Mouse (Mus musculus) common myeloid progenitor, adult 5-6 weeks (primary cell): ENCODE results near the gene Hist1h2bq. TPM values are rescaled to one million over a fixed set of nuclear protein-coding genes. Genes with fewer than 3 reads are reported as not detected.
"Not testable (repeated sequence)": the region's sequence is repeated elsewhere in the genome, so short reads cannot be mapped to it uniquely, and the experiment has no call there.

Source experiments
- ATAC-seq: replicated peaks from 2 replicates; pipeline ENCODE4 v1.8.0; 2016; ENCODE audit warnings: low read depth, mild to moderate bottlenecking, moderate TSS enrichment, inconsistent platforms; ENCODE audit not compliant: poor library complexity, severe bottlenecking
- total RNA-seq: library from RNA; stranded (forward); fragments of 200-1000, 187-1606 nt; gene quantifications from 2 replicates; pipeline ENCODE4 v1.2.3, GENCODE M21; 2017

The Hist1h2bq gene
- total RNA-seq, 1 experiment from 2014 or later = 143 TPM

- no peak for ATAC-seq
Observed at GRCm38 (mm10) chr13:21790601-21791283, 19.3 kb downstream of the Hist1h2bq start.

DNA sequence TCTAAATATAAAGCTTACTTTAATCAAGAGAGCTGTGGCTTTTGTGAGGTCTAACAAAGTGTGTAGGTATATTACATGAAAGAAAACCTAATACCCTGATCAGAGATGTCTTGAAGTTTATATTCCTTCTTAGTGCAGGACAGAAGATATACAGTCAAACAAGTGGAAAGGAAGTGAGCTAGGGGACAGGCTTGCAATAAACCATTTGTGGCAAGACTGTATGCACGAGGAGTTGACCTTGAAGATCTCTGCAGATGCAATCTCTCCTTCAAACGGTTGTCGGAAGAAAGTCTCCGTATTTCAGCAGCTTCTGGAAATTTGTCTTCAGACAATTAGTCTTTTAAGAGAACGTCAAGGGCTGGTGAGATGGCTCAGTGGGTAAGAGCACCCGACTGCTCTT, 20.1 kb downstream of the Hist1h2bq start:
- ATAC-seq = no peak

- ATAC-seq = no peak
Observed at GRCm38 (mm10) chr13:21787760-21788593, 22.0 kb downstream of the Hist1h2bq start.

DNA sequence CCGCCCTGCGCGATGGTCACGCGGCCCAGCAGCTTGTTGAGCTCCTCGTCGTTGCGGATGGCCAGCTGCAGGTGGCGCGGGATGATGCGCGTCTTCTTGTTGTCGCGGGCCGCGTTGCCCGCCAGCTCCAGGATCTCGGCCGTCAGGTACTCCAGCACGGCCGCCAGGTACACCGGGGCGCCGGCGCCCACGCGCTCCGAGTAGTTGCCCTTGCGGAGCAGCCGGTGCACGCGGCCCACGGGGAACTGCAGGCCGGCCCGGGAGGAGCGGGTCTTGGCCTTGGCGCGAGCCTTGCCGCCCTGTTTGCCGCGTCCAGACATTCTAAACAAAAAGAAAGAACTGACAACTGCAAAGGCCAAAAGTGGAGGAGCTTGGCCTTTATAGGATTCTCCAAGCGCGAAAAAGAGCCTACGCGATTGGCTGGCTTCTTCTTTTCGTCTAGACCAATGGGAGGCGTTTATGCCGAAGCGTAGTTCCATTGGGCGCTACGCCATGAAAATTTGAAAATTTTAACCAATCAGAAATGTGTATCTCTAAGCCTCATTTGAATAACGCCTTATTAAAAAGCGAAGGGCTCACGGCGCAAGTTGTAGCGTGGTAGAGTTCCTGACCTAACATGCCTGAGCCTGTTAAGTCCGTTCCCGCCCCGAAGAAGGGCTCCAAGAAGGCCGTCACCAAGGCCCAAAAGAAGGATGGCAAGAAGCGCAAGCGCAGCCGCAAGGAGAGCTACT, 22.9 kb downstream of the Hist1h2bq start, which contains the start of the genes Hist1h2an and Hist1h2bp:
Hist1h2an (minus strand) TSS at position 320 of the 731 bp plus-strand sequence.
Hist1h2bp (plus strand) TSS at position 563 of the 731 bp plus-strand sequence.
- ATAC-seq = peak; percentile 86

DNA sequence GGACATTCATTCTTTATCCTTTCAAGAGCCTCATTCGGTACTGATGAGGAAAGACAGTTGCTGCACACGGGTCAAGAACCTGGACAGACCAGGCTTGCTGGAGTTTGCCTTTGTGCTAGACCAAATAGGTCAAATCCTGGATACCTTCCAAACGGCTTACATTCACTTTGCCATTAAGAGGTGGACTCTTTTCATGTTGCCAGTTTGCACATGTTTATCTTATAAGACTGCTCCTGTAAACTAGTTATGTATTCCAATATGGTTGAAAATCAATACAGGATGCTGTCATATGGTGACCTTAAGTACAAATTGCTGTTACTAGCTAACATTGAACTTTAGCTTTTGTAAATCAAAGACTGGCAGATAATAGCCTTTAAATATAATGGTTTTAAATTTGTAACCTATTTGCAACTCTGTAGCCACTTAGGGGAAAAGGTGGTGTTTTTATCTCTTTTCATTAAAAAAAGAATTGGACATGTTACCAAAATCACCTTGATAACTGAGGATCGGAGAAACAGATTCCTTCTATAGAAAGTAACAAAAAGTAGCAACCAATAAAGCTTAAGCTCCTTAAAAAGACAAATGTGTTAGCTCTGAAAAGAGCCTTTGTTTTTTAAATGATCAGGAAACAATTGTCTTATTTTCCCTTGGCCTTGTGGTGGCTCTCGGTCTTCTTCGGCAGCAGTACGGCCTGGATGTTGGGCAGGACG, 23.7 kb downstream of the Hist1h2bq start:
- ATAC-seq = no peak

- ATAC-seq = no peak
Observed at GRCm38 (mm10) chr13:21784311-21784710, 25.7 kb downstream of the Hist1h2bq start.

DNA sequence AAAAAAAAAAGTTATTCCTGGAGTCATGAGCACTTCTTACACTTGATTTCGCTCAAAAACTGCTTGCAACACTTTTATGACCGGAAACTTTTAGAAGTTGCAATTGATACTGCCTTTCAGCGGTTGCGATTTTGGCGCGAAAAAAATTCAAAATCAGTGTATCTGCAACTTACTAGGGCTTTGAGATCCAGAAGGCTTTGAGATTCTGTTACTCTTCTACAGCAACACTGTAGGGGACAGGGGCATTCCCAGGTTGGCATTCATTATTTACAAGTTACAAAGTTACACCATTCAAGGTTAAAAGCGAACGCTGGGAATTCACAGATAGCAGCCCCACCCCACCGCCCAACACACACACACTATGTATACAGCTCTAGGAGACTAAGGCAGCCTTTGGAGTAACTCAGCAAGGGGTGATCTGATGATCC, 26.2 kb downstream of the Hist1h2bq start:
- no peak for ATAC-seq

GRCm38 (mm10) chr13:21783255-21783617, 26.8 kb downstream of the Hist1h2bq start, which contains the start of gene Hist1h3i:
TSS of gene Hist1h3i (minus strand) at chr13:21783370.
- ATAC-seq = peak; percentile 33

DNA sequence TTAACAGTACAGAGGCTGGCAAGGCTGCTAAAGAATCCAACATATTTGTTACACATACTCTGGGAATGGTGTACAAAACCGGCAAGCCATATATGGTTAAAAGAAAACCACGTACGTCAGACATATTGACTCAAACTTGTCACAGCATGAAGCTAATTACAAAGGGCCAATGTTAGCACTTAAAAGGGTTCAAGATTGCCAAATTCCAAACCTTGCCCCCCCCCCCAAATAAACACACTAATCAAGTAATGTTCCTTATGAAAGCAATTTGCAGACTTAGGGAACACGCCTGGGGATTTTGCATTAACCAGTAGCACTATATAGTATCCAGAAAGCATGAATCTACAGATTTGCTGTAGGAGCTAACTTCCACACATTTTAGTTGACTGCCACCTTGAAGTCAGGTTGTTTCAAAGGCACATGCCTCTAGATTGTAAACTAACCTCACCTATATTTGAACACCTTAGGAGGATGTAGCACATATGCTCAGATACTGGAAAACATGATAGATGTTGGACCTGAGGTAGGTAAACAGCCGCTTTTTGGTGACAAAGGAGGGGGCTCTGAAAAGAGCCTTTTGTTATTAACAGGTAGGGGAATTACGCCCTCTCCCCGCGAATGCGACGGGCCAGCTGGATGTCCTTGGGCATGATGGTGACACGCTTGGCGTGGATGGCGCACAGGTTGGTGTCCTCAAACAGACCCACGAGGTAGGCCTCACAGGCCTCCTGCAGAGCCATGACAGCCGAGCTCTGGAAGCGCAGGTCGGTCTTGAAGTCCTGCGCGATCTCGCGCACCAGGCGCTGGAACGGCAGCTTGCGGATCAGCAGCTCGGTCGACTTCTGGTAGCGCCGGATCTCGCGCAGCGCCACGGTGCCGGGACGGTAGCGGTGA, 27.4 kb downstream of the Hist1h2bq start:
- not testable (repeated sequence) for ATAC-seq

DNA sequence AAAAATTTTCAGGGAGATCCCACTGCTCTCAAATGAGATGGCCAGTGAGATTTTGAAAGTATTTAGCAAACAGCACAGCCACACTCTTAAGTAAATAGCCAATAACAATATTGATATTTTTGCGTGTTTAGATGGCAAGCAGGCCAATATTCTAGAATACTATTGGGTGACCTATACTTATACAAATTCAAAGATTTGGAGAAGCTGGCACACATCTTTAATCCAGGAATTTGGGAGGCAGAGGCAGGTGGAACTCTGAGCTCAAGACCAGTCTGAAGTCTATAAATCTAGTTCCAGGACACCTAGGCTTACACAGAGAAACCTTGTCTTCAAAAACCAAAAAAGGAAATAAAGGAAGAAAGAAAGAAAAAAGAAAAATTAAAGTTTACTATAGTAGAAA, 28.4 kb downstream of the Hist1h2bq start:
- no peak for ATAC-seq

GRCm38 (mm10) chr13:21781021-21781555, 28.9 kb downstream of the Hist1h2bq start:
- no peak for ATAC-seq

GRCm38 (mm10) chr13:21779767-21780731, 29.9 kb downstream of the Hist1h2bq start, which contains the start of gene Hist1h1b:
TSS of gene Hist1h1b (minus strand) at chr13:21780625.
- ATAC-seq = peak; percentile 53

GRCm38 (mm10) chr13:21778814-21779766, 30.9 kb downstream of the Hist1h2bq start:
- ATAC-seq = peak; percentile 62
